Mouse (Mus musculus) C2C12 (cell line): ENCODE results near the gene C1qtnf1. TPM values are rescaled to one million over a fixed set of nuclear protein-coding genes. Genes with fewer than 3 reads are reported as not detected.

Experiments
- H3K27me3 ChIP-seq: one replicate; pipeline ENCODE4 v1.6.1; 2011; ENCODE audit not compliant: control insufficient read depth, insufficient read depth, insufficient read length
- H3K36me3 ChIP-seq: one replicate; pipeline ENCODE4 v1.6.1; 2011; ENCODE audit not compliant: control insufficient read depth, insufficient read depth
- H3K4me3 ChIP-seq: one replicate; pipeline ENCODE4 v1.5.1; 2011; ENCODE audit warnings: mild to moderate bottlenecking, control low read depth; ENCODE audit not compliant: poor library complexity, insufficient read depth, severe bottlenecking
- H3K79me2 ChIP-seq: one replicate; pipeline ENCODE4 v1.6.1; 2011; ENCODE audit not compliant: control insufficient read depth, insufficient read depth
- H3K79me3 ChIP-seq: one replicate; pipeline ENCODE4 v1.6.1; 2011; ENCODE audit warnings: low read depth, control low read depth
- H3ac ChIP-seq: one replicate; pipeline ENCODE3; 2011; ENCODE audit warnings: low read depth; ENCODE audit not compliant: control insufficient read depth, insufficient read length
- CEBPB ChIP-seq: IDR thresholded peaks from one replicate; pipeline ENCODE4 v1.6.1; 2011; ENCODE audit warnings: low read depth, mild to moderate bottlenecking, control low read depth, moderate library complexity
- CTCF ChIP-seq: IDR thresholded peaks from one replicate; pipeline ENCODE4 v1.5.1; 2011; ENCODE audit not compliant: control insufficient read depth, insufficient read depth, insufficient read length
- FOSL1 ChIP-seq: IDR thresholded peaks from one replicate; pipeline ENCODE4 v1.8.0; 2011; ENCODE audit warnings: mild to moderate bottlenecking, low read length; ENCODE audit not compliant: poor library complexity, insufficient read depth, severe bottlenecking
- MAX ChIP-seq: IDR thresholded peaks from one replicate; pipeline ENCODE4 v1.6.1; 2011; ENCODE audit warnings: mild to moderate bottlenecking, control low read depth
- MYOD1 ChIP-seq: IDR thresholded peaks from one replicate; pipeline ENCODE4 v1.6.1; 2011; ENCODE audit warnings: low read depth; ENCODE audit not compliant: control insufficient read depth, insufficient read length
- MYOG ChIP-seq: IDR thresholded peaks from one replicate; pipeline ENCODE4 v1.6.1; 2011; ENCODE audit not compliant: control insufficient read depth, insufficient read length; ENCODE audit errors: extremely low read depth
- USF1 ChIP-seq: IDR thresholded peaks from one replicate; pipeline ENCODE4 v1.6.1; 2011; ENCODE audit warnings: low read depth, mild to moderate bottlenecking, control low read depth, moderate library complexity
- polyA plus RNA-seq: library from polyadenylated mRNA; unstranded; fragments of >200 nt; fragmentation: generic; extraction: Trizol; gene quantifications from one replicate; pipeline ENCODE4 v1.2.1, GENCODE M21; 2012; ENCODE audit warnings: missing spikeins

The C1qtnf1 gene
- polyA plus RNA-seq, 1 experiment = 2.0 TPM

DNA sequence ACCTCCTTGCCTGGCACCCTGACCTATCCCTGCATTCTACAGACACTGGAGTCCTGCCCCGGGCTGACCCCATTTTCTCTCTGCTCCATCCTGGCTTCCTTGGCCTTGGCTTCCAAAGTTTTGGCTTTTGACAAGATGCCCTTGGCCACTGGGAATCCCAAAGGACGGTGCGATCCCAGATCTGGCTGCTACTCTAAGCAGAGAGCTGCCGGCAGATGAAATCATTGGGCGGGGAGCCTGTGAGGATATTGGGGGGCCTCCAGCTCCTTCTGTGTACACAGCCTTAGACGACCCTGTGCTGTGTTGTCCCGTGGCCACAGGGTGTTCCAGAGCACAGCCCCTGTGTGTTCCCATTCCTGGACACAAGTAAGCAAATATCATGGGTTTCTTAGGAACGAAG, 20.4 kb downstream of the C1qtnf1 start:
- Histone ChIP-seq H3ac (no peak overlapping the region), H3K79me3 (no peaks in the 10 kb centered on the region), H3K27me3 (peaks cover 57% of the 10 kb centered on the region), H3K79me2 (no peaks in the 10 kb centered on the region), H3K4me3 (no peak overlapping the region), H3K36me3 (no peaks in the 10 kb centered on the region)
- TF ChIP-seq FOSL1 (no peak), MYOD1 (no peak), MAX (no peak), CEBPB (no peak), CTCF (no peak), MYOG (no peak), USF1 (no peak)

DNA sequence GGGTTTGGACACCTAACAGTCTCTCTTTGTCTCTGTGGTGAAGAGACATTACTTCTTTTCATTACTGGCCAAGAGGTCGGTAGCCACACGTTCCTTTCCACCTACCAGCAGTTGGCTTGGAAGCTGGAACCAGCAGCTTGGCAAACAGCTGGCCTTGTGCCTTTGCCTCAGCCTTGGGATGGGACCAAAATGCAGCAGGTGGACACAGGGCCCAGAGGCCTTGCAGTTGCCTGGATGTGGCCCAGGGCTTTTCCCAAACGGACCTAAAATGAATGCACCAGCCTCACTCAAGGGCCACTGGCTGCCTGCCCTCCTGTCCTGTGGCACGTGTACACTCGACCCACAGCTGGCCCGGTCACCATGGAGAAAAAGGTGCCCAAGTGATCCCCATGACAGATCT, 23.2 kb downstream of the C1qtnf1 start:
- Histone ChIP-seq H3K79me3 (no peaks in the 10 kb centered on the region), H3K79me2 (no peaks in the 10 kb centered on the region), H3K27me3 (peaks cover 62% of the 10 kb centered on the region), H3K36me3 (no peaks in the 10 kb centered on the region), H3ac (no peak overlapping the region), H3K4me3 (no peak overlapping the region)
- no peak for TF ChIP-seq USF1
- TF ChIP-seq MAX = no peak
- TF ChIP-seq MYOD1 = no peak
- TF ChIP-seq MYOG = no peak
- TF ChIP-seq CTCF = no peak
- TF ChIP-seq FOSL1 = no peak
- no peak for TF ChIP-seq CEBPB

DNA sequence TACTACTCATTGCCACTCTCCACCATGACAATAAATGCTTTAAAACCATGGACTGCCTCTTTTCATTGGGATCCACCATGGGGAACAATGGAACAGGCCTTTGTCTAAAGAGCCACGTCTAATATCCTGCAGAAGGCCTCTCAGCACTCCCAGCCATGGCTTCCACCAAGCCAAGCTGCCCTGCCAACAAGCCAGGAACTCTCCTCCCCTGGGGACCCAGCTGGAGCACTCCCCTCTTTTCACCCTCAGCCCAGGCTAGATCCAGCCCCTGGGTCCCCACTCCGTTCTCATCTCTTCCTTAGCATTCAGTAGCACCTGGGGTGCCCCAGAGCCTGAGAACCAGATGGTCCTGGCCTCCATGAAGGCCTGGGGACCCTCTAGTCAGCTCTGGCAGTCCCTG, 25.0 kb downstream of the C1qtnf1 start:
- Histone ChIP-seq H3K4me3 (no peak overlapping the region), H3K79me3 (no peaks in the 10 kb centered on the region), H3K36me3 (no peaks in the 10 kb centered on the region), H3K27me3 (peaks cover 63% of the 10 kb centered on the region), H3ac (no peak overlapping the region), H3K79me2 (no peaks in the 10 kb centered on the region)
- no peak for TF ChIP-seq MYOG
- no peak for TF ChIP-seq MYOD1
- no peak for TF ChIP-seq USF1
- no peak for TF ChIP-seq MAX
- no peak for TF ChIP-seq FOSL1

DNA sequence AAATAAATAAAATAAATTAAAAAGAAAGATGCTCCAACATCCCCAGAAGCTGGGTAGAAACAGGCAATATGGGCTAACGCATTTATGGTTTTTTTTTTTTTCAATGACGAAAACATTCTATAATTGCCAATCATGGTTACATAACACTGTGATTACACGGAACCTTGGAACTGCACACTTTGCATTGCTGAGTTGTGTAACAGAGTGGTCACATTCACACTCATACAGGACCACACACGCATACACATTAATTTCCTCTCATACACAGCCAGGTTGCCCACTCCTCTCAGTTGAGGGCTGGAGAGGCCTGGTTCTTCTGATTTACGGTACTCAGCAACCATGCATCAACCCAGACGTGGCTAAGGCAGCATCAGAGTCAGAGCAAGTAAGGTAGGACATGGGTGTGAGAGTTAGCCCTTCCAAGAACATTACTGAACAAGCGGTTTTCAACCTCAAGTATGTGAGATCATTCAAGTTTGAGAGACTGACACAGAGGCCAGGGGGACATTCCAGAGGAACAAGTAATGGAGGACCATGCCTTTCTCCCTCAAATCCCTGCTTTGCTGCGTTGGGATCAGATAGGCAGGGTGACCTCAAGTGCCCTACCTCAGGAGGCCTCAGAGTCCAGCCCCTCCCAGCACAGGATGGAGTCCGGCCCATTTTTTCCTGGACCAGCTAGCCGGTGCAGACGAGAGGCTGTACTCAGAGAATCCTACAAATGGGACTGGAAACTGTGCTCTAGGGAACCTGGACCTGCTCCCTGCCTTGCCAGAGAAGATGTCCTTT, 26.1 kb downstream of the C1qtnf1 start:
- no peaks in the 10 kb centered on the region for H3K79me2 ChIP-seq
- no peak overlapping the region for H3K4me3 ChIP-seq
- H3K36me3 ChIP-seq = no peaks in the 10 kb centered on the region

DNA sequence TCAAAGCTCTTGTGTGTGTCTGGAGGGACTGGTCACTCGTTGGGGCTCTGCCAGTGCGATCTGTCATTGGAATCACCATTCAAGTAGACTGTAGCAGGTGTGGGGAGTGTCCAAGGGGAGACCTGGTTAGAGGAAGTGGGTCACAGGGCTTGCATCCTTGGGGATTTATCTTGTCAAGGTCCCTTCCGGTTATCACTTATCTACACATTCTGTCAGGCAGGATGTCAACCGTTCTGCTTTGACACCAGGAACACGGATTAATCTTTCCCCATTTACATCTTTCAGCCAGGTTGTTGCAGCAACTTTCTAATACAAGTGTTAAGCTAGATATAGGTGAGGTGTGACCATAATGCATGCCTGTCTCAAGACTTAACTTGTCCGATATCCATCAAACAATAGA, 27.8 kb downstream of the C1qtnf1 start:
- no peak overlapping the region for H3ac ChIP-seq
- no peaks in the 10 kb centered on the region for H3K36me3 ChIP-seq
- H3K27me3 ChIP-seq = peaks cover 36% of the 10 kb centered on the region
- no peak for TF ChIP-seq CEBPB
- no peak for TF ChIP-seq USF1
- TF ChIP-seq MAX = no peak
- no peak for TF ChIP-seq FOSL1
- TF ChIP-seq CTCF = no peak
- TF ChIP-seq MYOD1 = no peak
- no peak for TF ChIP-seq MYOG
- no peaks in the 10 kb centered on the region for H3K79me2 ChIP-seq
- H3K79me3 ChIP-seq = no peaks in the 10 kb centered on the region
- H3K4me3 ChIP-seq = no peak overlapping the region

More for the DNA sequence above, 26.1 kb downstream of the C1qtnf1 start:
- Histone ChIP-seq H3K27me3 (peaks cover 53% of the 10 kb centered on the region), H3K79me3 (no peaks in the 10 kb centered on the region), H3ac (no peak overlapping the region)
- TF ChIP-seq MYOD1 (no peak), CEBPB (no peak), CTCF (no peak), MAX (no peak)

DNA sequence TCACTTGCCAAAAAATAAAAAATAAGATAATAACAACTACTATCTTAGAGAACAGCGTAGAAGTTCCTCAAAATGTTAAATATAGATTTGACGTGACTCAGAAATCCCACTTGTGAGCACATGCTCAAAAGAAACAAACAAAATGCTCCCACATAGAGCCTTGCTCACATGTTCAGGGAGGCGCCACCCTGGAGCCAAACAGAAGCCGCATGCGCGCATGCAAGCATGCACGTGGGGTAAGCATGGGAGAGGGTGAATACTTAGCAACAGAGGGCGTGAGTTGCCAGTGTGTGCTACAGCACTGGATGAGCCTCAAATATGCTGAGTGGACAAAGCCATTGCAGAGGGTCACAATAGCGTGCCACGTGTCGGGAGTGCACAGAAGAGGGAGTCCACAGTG, 28.9 kb downstream of the C1qtnf1 start:
- H3K4me3 ChIP-seq = no peak overlapping the region
- no peaks in the 10 kb centered on the region for H3K79me3 ChIP-seq
- no peak overlapping the region for H3ac ChIP-seq
- peaks cover 26% of the 10 kb centered on the region for H3K27me3 ChIP-seq
- H3K36me3 ChIP-seq = no peaks in the 10 kb centered on the region
- no peak for TF ChIP-seq FOSL1
- TF ChIP-seq MAX = no peak
- no peak for TF ChIP-seq CTCF
- TF ChIP-seq MYOD1 = no peak
- TF ChIP-seq CEBPB = no peak
- TF ChIP-seq MYOG = no peak
- no peak for TF ChIP-seq USF1
- no peaks in the 10 kb centered on the region for H3K79me2 ChIP-seq
